ENCODE assay signal across 8 mouse cellular contexts in genomic region chr2:10284636-10285270, GRCm38 (mm10).
A peak's percentile ranks its signal among the peaks of the same experiment; 100 is the strongest.
DNase-seq lines count a peak whose midpoint lies in the region; ATAC-seq lines count a peak whose summit lies in the region.

No protein-coding gene starts in this region.

- no peaks in the 10 kb centered on the region for H3K4me1 ChIP-seq in heart, embryonic 10.5 days
- 0 out of 2 replicates have a peak, but pooled peaks cover 7% of the 10 kb centered on the region for H3K4me1 ChIP-seq in neural tube, embryonic 12.5 days

- DNase-seq in cerebellum, postnatal 36 days, result peak; percentile 9 to 12
- no peak for DNase-seq in cerebellum, adult 9-11 months
- peak; percentile 60 for DNase-seq in 416B (ENCODE audit: low read depth)
- no peak for DNase-seq in heart, embryonic 10.5 days (ENCODE audit: low spot score)
- peak; percentile 61 for DNase-seq in kidney, postnatal 14 days
- no peak for DNase-seq in natural killer cell, adult 2 months (ENCODE audit: low spot score in 2 of 2)

- WGBS in heart, embryonic 10.5 days, result 8% methylated on average over 10 of the region's 10 CpGs
- WGBS in neural tube, embryonic 12.5 days, result 2% methylated on average over 10 of the region's 10 CpGs

- no peaks in the 10 kb centered on the region for H3K36me3 ChIP-seq in heart, embryonic 10.5 days
- H3K36me3 ChIP-seq in neural tube, embryonic 12.5 days, result no peaks in the 10 kb centered on the region

- peak overlapping the region; percentile 27; the same call in 1 of the 2 replicates for H3K4me2 ChIP-seq in neural tube, embryonic 12.5 days (replicated peaks)

- H3K4me3 ChIP-seq in heart, embryonic 10.5 days, result no peak overlapping the region
- H3K4me3 ChIP-seq in neural tube, embryonic 12.5 days, result no peak overlapping the region

- H3K27ac ChIP-seq in heart, embryonic 10.5 days, result peak overlapping the region; percentile 44; the same call in 1 of the 2 replicates
- H3K27ac ChIP-seq in neural tube, embryonic 12.5 days, result no peak overlapping the region

- ATAC-seq in common myeloid progenitor, adult 5-6 weeks (replicated peaks; ENCODE audit: low read depth, poor library complexity, severe bottlenecking), result peak; percentile 58
- ATAC-seq in neural tube, embryonic 12.5 days (ENCODE audit: low FRiP score, low read depth), result peak; percentile 18; the same call in 1 of the 2 replicates

- H3K9me3 ChIP-seq in heart, embryonic 10.5 days, result no peaks in the 10 kb centered on the region
- H3K9me3 ChIP-seq in neural tube, embryonic 12.5 days, result no peaks in the 10 kb centered on the region

- no peak overlapping the region for H3K9ac ChIP-seq in neural tube, embryonic 12.5 days

- H3K27me3 ChIP-seq in heart, embryonic 10.5 days (ENCODE audit: insufficient read depth, poor library complexity, severe bottlenecking), result peaks cover 26% of the 10 kb centered on the region
- peaks cover 24% of the 10 kb centered on the region for H3K27me3 ChIP-seq in neural tube, embryonic 12.5 days (replicated peaks)

Comparison
In these comparisons a context has a peak if more than half of its experiments do, and no peak if none do; other contexts are left out.
1. DNase-seq: peak in cerebellum, postnatal 36 days (2 of 2), 416B (single experiment) and kidney, postnatal 14 days (single experiment); none in cerebellum, adult 9-11 months (single experiment), heart, embryonic 10.5 days (single experiment) and natural killer cell, adult 2 months (0 of 2).